Mouse (Mus musculus) T-helper 17 cell (primary cell): ENCODE results near the gene Nedd8.

Experiments used
- in situ Hi-C, 2 experiments: fragments of 300-600 bp; cut with MboI, MseI; formaldehyde crosslinking; loops; 1 replicate in 1 of 2; 2 replicates in 1 of 2; pipeline ENCODE4 v1.15.1; 2025; ENCODE audit warnings: high pct_unique_total_duplicates in 2 of 2

Gene Nedd8

GRCm38 (mm10) chr14:55671486-55671832 is 465 bp downstream of the Nedd8 start:
- in situ Hi-C loops, result no loop called here

- in situ Hi-C loops, result loop anchor here in 1 of 2 experiments (10.0 kb wide), 1 partner anchor 234 kb away; no protein-coding TSS in a partner anchor
These were observed 11.3 kb downstream of the Nedd8 start for GRCm38 (mm10) chr14:55660636-55661035.

- in situ Hi-C loops, result loop anchor here in 1 of 2 experiments (10.0 kb wide), 1 partner anchor 235 kb away; no protein-coding TSS in a partner anchor
These were observed 11.9 kb downstream of the Nedd8 start, which contains the start of gene Mdp1 for GRCm38 (mm10) chr14:55659960-55660573. Mdp1 (minus strand) TSS chr14:55660508.

- in situ Hi-C loops, result no loop called here
These were observed 13.9 kb downstream of the Nedd8 start for GRCm38 (mm10) chr14:55658011-55658410.

GRCm38 (mm10) chr14:55656935-55657334 is 15.0 kb downstream of the Nedd8 start:
- in situ Hi-C loops, result no loop called here

- in situ Hi-C loops, result no loop called here
These were observed 20.4 kb downstream of the Nedd8 start for GRCm38 (mm10) chr14:55651528-55651927.

- in situ Hi-C loops, result no loop called here
These were observed 22.0 kb downstream of the Nedd8 start, which contains the start of gene Tssk4 for GRCm38 (mm10) chr14:55649884-55650283. Tssk4 (plus strand) TSS chr14:55650184.

- in situ Hi-C loops, result no loop called here
These were observed 27.5 kb downstream of the Nedd8 start for GRCm38 (mm10) chr14:55644261-55644888.

GRCm38 (mm10) chr14:55643060-55643907 is 28.6 kb downstream of the Nedd8 start, which contains the start of gene Tm9sf1:
Tm9sf1 (minus strand) TSS chr14:55643806.
- in situ Hi-C loops, result no loop called here

- in situ Hi-C loops, result no loop called here
These were observed 29.3 kb downstream of the Nedd8 start for GRCm38 (mm10) chr14:55642679-55643059.

GRCm38 (mm10) chr14:55641291-55641690 is 30.6 kb downstream of the Nedd8 start:
- in situ Hi-C loops, result no loop called here

- in situ Hi-C loops, result no loop called here
These were observed 31.1 kb downstream of the Nedd8 start for GRCm38 (mm10) chr14:55640816-55641215.

GRCm38 (mm10) chr14:55637795-55638194 is 34.1 kb downstream of the Nedd8 start, which contains the start of gene Gm49378:
Gm49378 (minus strand) TSS chr14:55637895.
- in situ Hi-C loops, result loop anchor here in 1 of 2 experiments (5.0 kb wide), 1 partner anchor 85 kb away; the partner anchor contains the start of gene Rabggta

GRCm38 (mm10) chr14:55635523-55636007 is 36.4 kb downstream of the Nedd8 start, which contains the start of gene Ipo4:
Ipo4 (minus strand) TSS chr14:55635957.
- in situ Hi-C loops, result loop anchor here in 1 of 2 experiments (5.0 kb wide), 1 partner anchor 87 kb away; the partner anchor contains the start of gene Rabggta

- in situ Hi-C loops, result loop anchor here in 1 of 2 experiments (5.0 kb wide), 1 partner anchor 87 kb away; the partner anchor contains the start of gene Rabggta
These were observed 36.9 kb downstream of the Nedd8 start for GRCm38 (mm10) chr14:55634874-55635522.

- in situ Hi-C loops, result no loop called here
These were observed 42.6 kb downstream of the Nedd8 start for GRCm38 (mm10) chr14:55629312-55629711.

- in situ Hi-C loops, result no loop called here
These were observed 43.7 kb downstream of the Nedd8 start for GRCm38 (mm10) chr14:55628077-55628827.

- in situ Hi-C loops, result no loop called here
These were observed 53.3 kb downstream of the Nedd8 start for GRCm38 (mm10) chr14:55618486-55619195.

- in situ Hi-C loops, result no loop called here
These were observed 54.1 kb downstream of the Nedd8 start, which contains the start of gene Rec8 for GRCm38 (mm10) chr14:55617822-55618221. Rec8 (plus strand) TSS chr14:55618037.
